In genomic region chr2:27352720-27353119, GRCm38 (mm10) we compare ENCODE assay signal across 13 mouse cellular contexts.
DNase-seq lines count a peak whose midpoint lies in the region; ATAC-seq lines count a peak whose summit lies in the region.
"Had no signal": no experiment of that assay in that cellular context is flagged by ENCODE, and none has a peak within 500 bp of the region (broad histone marks: within the 10 kb centered on the region; RNA-seq: fewer than 3 reads in every experiment).

No protein-coding gene starts in this region.

- WGBS in kidney, embryonic 16.5 days: 51% methylated on average over 8 of the region's 8 CpGs
- WGBS in hindbrain, embryonic 14.5 days: 50% methylated on average over 8 of the region's 8 CpGs
- 47% methylated on average over 8 of the region's 8 CpGs for WGBS in neural tube, embryonic 13.5 days

- DNase-seq in cerebellum, adult 11-12 months: peak; percentile 14
- no peak for DNase-seq in cerebellum, adult 11 months
- no peak for DNase-seq in kidney, postnatal 25 days
- no peak for DNase-seq in hindbrain, embryonic 14.5 days (ENCODE audit: low spot score)
- no peak for DNase-seq in lung, postnatal 10 days
- DNase-seq in heart, postnatal 36 days: no peak
- DNase-seq: adrenal gland, postnatal 10 days; gastrocnemius, postnatal 14 days; right cerebral cortex, adult 18-20 months had no signal

- H3K4me1 ChIP-seq in kidney, embryonic 16.5 days (ENCODE audit: insufficient read depth, low read length): no peaks in the 10 kb centered on the region
- peaks cover 31% of the 10 kb centered on the region for H3K4me1 ChIP-seq in hindbrain, embryonic 14.5 days (replicated peaks; ENCODE audit: control insufficient read depth, insufficient read depth, low read length)
- H3K4me1 ChIP-seq in neural tube, embryonic 13.5 days (replicated peaks): peaks cover 48% of the 10 kb centered on the region

- H3K4me3 ChIP-seq in kidney, embryonic 16.5 days (ENCODE audit: low read length): no peak overlapping the region
- no peak overlapping the region for H3K4me3 ChIP-seq in hindbrain, embryonic 14.5 days (replicated peaks; ENCODE audit: low read length)
- no peak overlapping the region for H3K4me3 ChIP-seq in neural tube, embryonic 13.5 days
- H3K4me3 ChIP-seq: heart, embryonic 13.5 days; left cerebral cortex, adult 2 months had no signal

- no peak overlapping the region for H3K9ac ChIP-seq in kidney, embryonic 16.5 days (replicated peaks; ENCODE audit: low read length)
- no peak overlapping the region for H3K9ac ChIP-seq in hindbrain, embryonic 14.5 days
- H3K9ac ChIP-seq in neural tube, embryonic 13.5 days: no peak overlapping the region
- H3K9ac ChIP-seq: heart, embryonic 13.5 days had no signal

- ATAC-seq in kidney, embryonic 16.5 days (ENCODE audit: low FRiP score, low TSS enrichment): peak; percentile 84
- ATAC-seq in hindbrain, embryonic 14.5 days (ENCODE audit: low FRiP score): peak; percentile 77; the same call in 1 of the 2 replicates
- peak; percentile 29; the same call in 1 of the 2 replicates for ATAC-seq in neural tube, embryonic 13.5 days (ENCODE audit: low read depth)

- intact Hi-C loops in heart, postnatal 36 days (cut with DNase I): no loop called here

- H3K4me2 ChIP-seq in kidney, embryonic 16.5 days (replicated peaks; ENCODE audit: low read depth, low read length): no peak overlapping the region
- H3K4me2 ChIP-seq in hindbrain, embryonic 14.5 days (replicated peaks): no peak overlapping the region
- no peak overlapping the region for H3K4me2 ChIP-seq in neural tube, embryonic 13.5 days
- H3K4me2 ChIP-seq: heart, embryonic 13.5 days had no signal

- no peaks in the 10 kb centered on the region for H3K27me3 ChIP-seq in kidney, embryonic 16.5 days (ENCODE audit: insufficient read depth, low read length)
- H3K27me3 ChIP-seq in hindbrain, embryonic 14.5 days (ENCODE audit: control insufficient read depth, insufficient read depth, low read length): no peaks in the 10 kb centered on the region
- H3K27me3 ChIP-seq in neural tube, embryonic 13.5 days: no peaks in the 10 kb centered on the region
- H3K27me3 ChIP-seq: heart, embryonic 13.5 days had no signal

- H3K9me3 ChIP-seq in kidney, embryonic 16.5 days (ENCODE audit: low read length): no peaks in the 10 kb centered on the region
- no peaks in the 10 kb centered on the region for H3K9me3 ChIP-seq in hindbrain, embryonic 14.5 days (ENCODE audit: control insufficient read depth, low read length)
- 0 out of 2 replicates have a peak, but pooled peaks cover 4% of the 10 kb centered on the region for H3K9me3 ChIP-seq in neural tube, embryonic 13.5 days

- H3K27ac ChIP-seq in kidney, embryonic 16.5 days (ENCODE audit: low read length): no peak overlapping the region
- 0 out of 2 replicates have a peak overlapping the region, but pooled peaks have one; percentile 24 for H3K27ac ChIP-seq in hindbrain, embryonic 14.5 days
- 0 out of 2 replicates have a peak overlapping the region, but pooled peaks have one; percentile 7 for H3K27ac ChIP-seq in neural tube, embryonic 13.5 days (replicated peaks)
- H3K27ac ChIP-seq: heart, embryonic 13.5 days; left cerebral cortex, adult 2 months had no signal

- no peaks in the 10 kb centered on the region; the same call in 1 of the 2 replicates for H3K36me3 ChIP-seq in kidney, embryonic 16.5 days (ENCODE audit: insufficient read depth, low read length)
- no peaks in the 10 kb centered on the region for H3K36me3 ChIP-seq in hindbrain, embryonic 14.5 days (replicated peaks; ENCODE audit: control insufficient read depth, insufficient read depth)
- H3K36me3 ChIP-seq in neural tube, embryonic 13.5 days: peaks cover 19% of the 10 kb centered on the region

Comparison
In these comparisons a context has a peak if more than half of its experiments do, and no peak if none do; other contexts are left out.
1. ATAC-seq: peak in every context shown above with its lines; median percentile 84 in kidney, embryonic 16.5 days; 77 in hindbrain, embryonic 14.5 days; 29 in neural tube, embryonic 13.5 days.